Mouse (Mus musculus) c-Kit-positive CD71-positive TER-119-positive erythroid progenitor cells, embryonic 14.5 days (primary cell): ENCODE data around the gene Gm3543.
"Not testable (repeated sequence)": the region's sequence is repeated elsewhere in the genome, so short reads cannot be mapped to it uniquely, and the experiment has no call there.

Experiments
- DNase-seq: peaks from one replicate; pipeline ENCODE4 v3.0.0-alpha.2; 2013; ENCODE audit warnings: low spot score

Gene Gm3543

GRCm38 (mm10) chr14:41983225-41983624 lies at the start of gene Gm3543:
TSS of gene Gm3543 (minus strand) at chr14:41983325.
- not testable (repeated sequence) for DNase-seq

- not testable (repeated sequence) for DNase-seq
Observed at GRCm38 (mm10) chr14:41968596-41968995, 14.5 kb downstream of the Gm3543 start.

- not testable (repeated sequence) for DNase-seq
Observed at GRCm38 (mm10) chr14:41967827-41968226, 15.3 kb downstream of the Gm3543 start, which contains the start of gene Gm6401. TSS of gene Gm6401 (minus strand) at chr14:41967927.

- DNase-seq: not testable (repeated sequence)
Observed at GRCm38 (mm10) chr14:41964095-41964494, 19.0 kb downstream of the Gm3543 start.

- DNase-seq: not testable (repeated sequence)
Observed at GRCm38 (mm10) chr14:41943695-41944094, 39.4 kb downstream of the Gm3543 start, which contains the start of gene 1700024B05Rik. TSS of gene 1700024B05Rik (plus strand) at chr14:41943995.
